Mouse (Mus musculus): ENCODE data around the gene Zfpl1.
"Not testable (repeated sequence)": the region's sequence is repeated elsewhere in the genome, so short reads cannot be mapped to it uniquely, and the experiment has no call there.

The Zfpl1 gene

GRCm38 (mm10) chr19:6058513-6058912, 26.2 kb downstream of the Zfpl1 start:
- DNase-seq (ENCODE audit: low spot score) = no peak

GRCm38 (mm10) chr19:6057313-6058096, 27.3 kb downstream of the Zfpl1 start, which contains the start of the genes Mrpl49 and Fau:
Gene Mrpl49, minus strand, starts transcription at chr19:6057785.
Gene Fau, plus strand, starts transcription at chr19:6057844.
- peak; percentile 97 for DNase-seq (ENCODE audit: low spot score)

- DNase-seq (ENCODE audit: low spot score) = no peak
Observed at GRCm38 (mm10) chr19:6056696-6057095, 28.1 kb downstream of the Zfpl1 start.

- no peak for DNase-seq (ENCODE audit: low spot score)
Observed at GRCm38 (mm10) chr19:6054296-6054695, 30.5 kb downstream of the Zfpl1 start.

GRCm38 (mm10) chr19:6052516-6052915, 32.2 kb downstream of the Zfpl1 start:
- DNase-seq (ENCODE audit: low spot score) = no peak

GRCm38 (mm10) chr19:6048681-6049410, 35.9 kb downstream of the Zfpl1 start:
- no peak for DNase-seq (ENCODE audit: low spot score)

- no peak for DNase-seq (ENCODE audit: low spot score)
Observed at GRCm38 (mm10) chr19:6047899-6048166, 36.9 kb downstream of the Zfpl1 start.

- no peak for DNase-seq (ENCODE audit: low spot score)
Observed at GRCm38 (mm10) chr19:6047154-6047898, 37.4 kb downstream of the Zfpl1 start.

GRCm38 (mm10) chr19:6046294-6047153, 38.2 kb downstream of the Zfpl1 start, which contains the start of gene Syvn1:
Gene Syvn1, plus strand, starts transcription at chr19:6046576.
- peak; percentile 95 for DNase-seq (ENCODE audit: low spot score)

- DNase-seq (ENCODE audit: low spot score) = no peak
Observed at GRCm38 (mm10) chr19:6045366-6046293, 39.1 kb downstream of the Zfpl1 start.

- not testable (repeated sequence) for DNase-seq (ENCODE audit: low spot score)
Observed at GRCm38 (mm10) chr19:6044102-6044501, 40.7 kb downstream of the Zfpl1 start.

- no peak for DNase-seq (ENCODE audit: low spot score)
Observed at GRCm38 (mm10) chr19:6042293-6042692, 42.5 kb downstream of the Zfpl1 start.

GRCm38 (mm10) chr19:6040002-6040401, 44.8 kb downstream of the Zfpl1 start:
- no peak for DNase-seq (ENCODE audit: low spot score)

GRCm38 (mm10) chr19:6038326-6038725, 46.4 kb downstream of the Zfpl1 start:
- DNase-seq (ENCODE audit: low spot score) = no peak

- no peak for DNase-seq (ENCODE audit: low spot score)
Observed at GRCm38 (mm10) chr19:6037695-6038094, 47.1 kb downstream of the Zfpl1 start.

- no peak for DNase-seq (ENCODE audit: low spot score)
Observed at GRCm38 (mm10) chr19:6035966-6036585, 48.7 kb downstream of the Zfpl1 start.

Measured in yolk sac, embryonic 10.5 days (tissue).